Mouse (Mus musculus) adipocyte (in vitro differentiated cells): ENCODE measurements around the gene Tnnt2.

Experiments used
- DNase-seq: peaks from one replicate; pipeline ENCODE4 v3.0.0-alpha.2; 2016; ENCODE audit warnings: low spot score

The Tnnt2 gene

DNA sequence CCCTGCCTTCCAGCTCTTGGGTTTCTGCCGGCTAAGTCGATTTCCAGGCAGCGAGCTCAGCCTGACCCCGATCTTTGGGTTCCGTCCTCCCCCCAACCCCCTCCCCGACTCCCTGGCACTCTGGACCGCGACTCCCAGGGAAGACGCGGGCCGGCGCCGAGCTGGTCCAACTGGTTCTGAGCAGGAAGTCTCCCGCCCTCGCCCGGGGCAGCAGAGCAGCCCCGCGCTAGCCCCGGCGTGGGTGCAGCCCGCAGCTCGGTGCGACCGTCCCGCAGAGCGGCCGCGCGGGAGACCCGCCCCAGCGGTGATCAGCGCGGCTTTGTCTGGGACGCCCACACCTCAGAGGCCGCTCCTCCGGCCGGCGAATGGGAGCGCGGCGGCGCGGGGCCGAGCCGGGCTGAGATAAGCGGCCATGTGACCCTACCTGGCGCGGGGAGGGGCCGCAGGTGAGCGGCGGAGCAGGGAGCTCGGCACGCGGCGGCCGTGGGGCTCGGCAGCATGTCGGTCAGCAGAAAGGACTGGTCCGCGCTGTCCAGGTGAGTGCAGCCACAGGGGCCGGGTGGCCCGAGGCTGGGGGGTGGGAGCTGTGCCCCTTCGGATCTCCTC lies 17.6 kb upstream of the Tnnt2 start, which contains the start of gene Lad1:
Lad1 (plus strand) TSS at position 118 of the 606 bp plus-strand sequence.
- no peak for DNase-seq

DNA sequence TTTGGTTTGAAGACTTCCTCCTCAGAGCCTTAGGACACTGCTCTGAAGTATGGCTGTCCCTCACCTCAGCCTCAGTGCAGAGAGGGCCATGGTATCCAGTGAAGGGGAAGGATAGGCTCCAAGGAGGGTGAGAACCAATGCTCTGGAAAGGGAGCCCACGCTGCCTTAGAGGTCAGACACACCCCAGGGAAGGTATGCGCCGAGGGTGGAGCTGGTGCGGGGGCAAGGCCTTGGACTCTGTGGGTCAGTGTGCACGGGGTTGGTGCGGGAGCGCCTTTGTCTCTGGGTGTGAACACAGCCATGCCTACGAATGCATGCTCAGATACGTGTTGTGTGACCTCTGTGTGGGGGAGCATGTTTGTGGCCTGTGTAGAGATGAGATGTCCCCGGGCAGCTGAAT lies 16.1 kb upstream of the Tnnt2 start:
- DNase-seq: no peak

DNA sequence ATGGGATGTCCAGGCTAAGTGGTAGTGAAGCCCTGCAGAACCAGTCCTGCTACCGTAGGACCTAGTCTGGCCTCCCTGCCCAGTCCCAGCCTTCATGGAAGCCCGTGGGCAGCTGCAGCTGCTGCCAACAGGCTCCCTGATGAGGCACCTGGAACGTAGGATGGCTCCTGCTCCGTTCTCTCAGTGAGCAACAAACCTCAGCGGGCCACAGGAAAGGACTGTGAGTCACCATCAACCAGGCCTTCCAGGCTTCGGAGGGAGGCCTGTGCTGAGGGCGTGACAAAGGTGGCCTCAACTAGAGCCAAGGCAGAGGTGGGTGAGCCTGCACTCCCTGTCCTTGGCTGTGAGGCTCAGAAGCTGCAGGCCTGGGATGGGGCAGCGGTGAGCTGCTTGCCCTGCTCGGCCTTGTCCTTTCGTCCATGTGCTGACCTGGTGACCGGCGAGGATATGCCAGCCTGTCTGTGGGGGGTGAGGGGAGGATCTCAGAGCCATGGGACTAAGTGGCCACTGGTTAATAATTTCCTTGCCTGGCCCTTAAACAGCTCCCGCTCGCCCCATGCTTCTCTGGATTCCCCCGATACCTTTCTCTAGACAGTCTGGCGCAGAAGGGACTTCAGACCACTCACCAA lies 15.3 kb upstream of the Tnnt2 start:
- DNase-seq: no peak

- no peak for DNase-seq
These were observed 14.4 kb upstream of the Tnnt2 start for GRCm38 (mm10) chr1:135821780-135822179.

- peak; percentile 62 for DNase-seq
These were observed 7.2 kb upstream of the Tnnt2 start for GRCm38 (mm10) chr1:135828918-135829317.

DNA sequence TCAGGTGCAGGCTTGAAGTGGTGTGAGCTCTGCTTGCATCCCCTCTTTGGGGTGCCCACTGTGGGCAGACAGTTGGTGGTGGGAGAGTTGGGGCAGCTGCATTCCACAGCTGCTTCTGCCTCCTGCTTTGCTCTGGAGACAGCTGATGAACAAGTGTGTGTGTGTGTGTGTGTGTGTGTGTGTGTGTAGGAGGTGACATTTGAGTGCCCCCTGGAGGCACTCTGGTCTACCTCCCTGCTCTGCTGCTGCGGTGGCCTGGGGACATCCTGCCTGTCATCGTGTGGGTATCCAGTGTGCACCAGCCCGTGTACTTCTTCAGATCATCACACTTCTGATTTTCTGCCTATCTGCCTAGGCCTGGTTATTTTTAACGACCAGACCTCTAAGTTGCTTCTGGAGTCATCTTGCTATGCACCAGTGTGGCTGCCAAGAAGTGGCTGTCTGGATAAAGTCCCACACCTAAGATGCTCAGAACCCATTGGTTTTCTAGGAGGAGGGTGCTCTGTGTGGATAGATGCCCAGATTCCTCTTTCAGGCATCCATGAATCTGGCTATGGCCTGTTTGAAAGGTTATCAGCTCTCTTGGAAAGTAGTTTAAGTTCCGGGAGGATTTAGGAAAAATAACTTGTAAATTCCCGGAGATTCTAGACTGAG lies 1.8 kb upstream of the Tnnt2 start:
- DNase-seq: no peak

GRCm38 (mm10) chr1:135834983-135835382 lies 1.2 kb upstream of the Tnnt2 start:
- no peak for DNase-seq

DNA sequence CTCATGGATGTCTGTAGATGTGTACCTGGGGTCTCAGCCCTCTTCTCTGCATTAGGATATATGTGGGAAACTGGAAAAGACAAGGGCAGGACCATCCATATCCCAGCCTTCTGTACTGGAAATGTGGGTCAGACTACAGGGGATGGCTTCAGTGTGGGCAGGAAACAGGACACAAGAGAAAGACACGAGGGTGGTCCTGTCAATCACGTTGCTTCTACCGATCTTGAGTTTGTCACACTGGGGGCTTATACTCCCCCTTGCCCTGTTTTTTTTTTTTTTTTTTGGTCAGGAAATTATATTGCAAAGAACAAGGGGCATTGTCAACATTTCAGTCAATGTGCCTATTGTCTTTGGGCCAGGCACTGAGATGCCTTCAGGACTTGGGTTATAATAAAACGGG lies 2.5 kb downstream of the Tnnt2 start:
- DNase-seq: no peak

- DNase-seq: no peak
These were observed 2.9 kb downstream of the Tnnt2 start for GRCm38 (mm10) chr1:135839065-135839464.

DNA sequence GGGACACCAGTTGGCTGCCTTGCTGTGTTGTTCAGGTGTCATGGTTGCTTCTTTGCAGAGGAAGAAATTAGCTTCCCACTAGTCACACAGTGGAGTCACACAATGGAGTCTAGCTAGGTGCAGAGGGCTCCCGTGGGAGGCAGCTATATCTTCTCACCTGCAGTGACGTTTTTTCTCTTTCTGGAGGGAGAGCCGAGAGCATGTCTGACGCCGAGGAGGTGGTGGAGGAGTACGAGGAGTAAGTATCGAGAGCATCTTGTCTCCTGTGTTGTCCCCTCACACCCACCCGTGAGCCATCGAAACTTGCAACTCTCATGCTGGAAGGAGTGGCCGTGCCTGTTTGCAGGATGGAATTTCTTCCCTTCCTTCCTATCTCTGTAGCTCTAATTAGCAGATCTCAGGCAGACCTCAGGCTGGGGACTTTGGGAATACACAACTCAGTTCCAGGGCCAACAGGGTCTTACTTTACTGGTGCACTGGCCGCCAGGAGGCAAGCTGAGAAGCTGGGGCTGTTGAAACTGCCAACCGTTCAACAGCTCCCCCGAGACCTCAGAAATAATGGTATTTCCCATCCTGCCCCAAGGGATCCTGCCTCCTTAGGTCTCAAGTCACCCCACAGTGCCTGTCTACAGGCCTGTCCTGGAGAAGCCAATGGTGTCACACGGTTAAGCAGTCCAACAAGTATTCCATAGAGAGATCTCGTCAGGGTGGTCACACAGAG lies 4.7 kb downstream of the Tnnt2 start:
- DNase-seq: no peak

DNA sequence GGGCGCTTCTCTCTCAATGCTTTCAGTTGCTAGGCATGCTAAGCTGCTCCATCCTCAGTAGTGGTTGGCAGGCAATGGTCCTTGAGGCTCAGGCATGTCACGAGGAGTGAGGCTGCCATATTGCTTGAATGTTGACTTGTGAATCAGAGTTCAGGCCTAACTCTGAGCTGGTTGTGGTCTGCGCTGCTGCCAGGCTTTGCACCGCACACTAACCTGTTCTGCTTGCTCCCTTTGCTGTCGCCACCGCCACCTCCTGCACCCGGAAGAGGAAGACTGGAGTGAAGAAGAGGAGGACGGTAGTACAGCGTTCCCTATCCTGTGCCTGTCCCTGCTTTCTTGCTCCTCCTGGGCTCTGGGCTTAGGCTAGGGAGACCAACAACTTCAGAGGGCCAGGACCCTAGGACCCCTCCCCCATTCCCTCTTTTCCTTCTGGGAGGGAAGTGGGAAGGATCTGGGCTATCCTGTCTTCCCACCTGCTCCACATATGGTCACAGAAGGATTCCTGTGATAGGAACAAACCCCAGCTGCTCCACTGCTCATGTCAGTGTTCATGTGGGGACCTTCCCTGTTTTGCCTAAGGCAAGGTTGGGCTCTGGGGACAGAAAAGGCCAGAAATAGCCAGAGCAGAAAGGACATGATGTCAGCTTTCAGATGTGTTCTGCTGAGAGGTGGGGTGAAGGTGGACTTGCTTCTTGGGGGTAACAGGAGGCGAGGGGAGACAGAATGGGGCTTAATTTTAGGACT lies 7.5 kb downstream of the Tnnt2 start:
- DNase-seq: no peak

DNA sequence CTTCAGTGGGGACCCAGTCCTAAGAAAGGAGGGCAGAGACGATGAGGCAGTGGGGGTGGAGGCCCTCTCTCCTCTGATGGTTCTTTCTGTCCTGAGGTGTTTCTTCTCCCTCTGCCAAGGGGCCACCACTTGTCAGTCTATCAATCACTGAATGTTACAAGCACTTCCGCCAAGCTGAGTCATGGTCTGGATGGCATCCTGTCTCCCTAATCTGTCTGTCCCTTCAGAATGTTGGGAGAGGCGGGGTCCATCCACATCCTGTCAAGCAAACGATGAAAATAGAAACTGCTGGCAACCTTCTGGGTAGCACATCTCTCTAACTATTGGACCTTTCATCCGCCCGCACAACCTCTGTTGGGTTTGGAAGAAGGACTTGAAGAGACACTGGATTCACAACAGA lies 8.3 kb downstream of the Tnnt2 start:
- no peak for DNase-seq

- DNase-seq: no peak
These were observed 10.5 kb downstream of the Tnnt2 start for GRCm38 (mm10) chr1:135846632-135847031.

- DNase-seq: peak; percentile 71
These were observed 11.0 kb downstream of the Tnnt2 start for GRCm38 (mm10) chr1:135847139-135847562.

DNA sequence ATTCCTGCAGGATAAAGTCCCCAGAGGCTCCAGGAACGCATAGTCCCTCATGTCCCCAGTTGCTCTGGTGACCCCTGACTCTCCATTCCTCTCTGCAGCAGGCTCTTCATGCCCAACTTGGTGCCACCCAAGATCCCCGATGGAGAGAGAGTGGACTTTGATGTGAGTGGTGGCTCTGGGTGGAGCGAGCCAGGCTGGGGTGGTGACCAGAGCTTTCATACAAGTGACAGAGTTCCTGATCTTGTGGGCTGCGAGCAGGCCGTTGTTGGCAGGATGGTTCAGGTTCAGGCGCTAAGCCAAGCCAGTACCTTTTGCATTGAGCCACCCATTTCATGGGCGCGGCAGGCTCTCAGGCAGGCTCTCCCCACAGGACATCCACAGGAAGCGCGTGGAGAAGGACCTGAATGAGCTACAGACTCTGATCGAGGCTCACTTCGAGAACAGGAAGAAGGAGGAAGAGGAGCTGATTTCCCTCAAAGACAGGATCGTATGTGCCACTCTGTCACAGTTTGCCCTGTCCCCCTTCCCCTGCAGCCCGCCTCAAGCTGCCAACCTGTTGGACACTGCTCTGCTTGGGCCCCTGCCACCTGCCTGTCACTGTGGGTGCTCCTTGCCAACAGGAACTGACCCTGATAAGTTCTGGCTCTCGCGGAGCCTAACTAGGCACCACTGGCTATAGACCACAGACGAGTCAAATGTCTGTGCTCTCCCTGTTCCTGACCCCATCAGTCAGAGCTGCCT lies 11.6 kb downstream of the Tnnt2 start:
- DNase-seq: no peak

- DNase-seq: peak; percentile 65
These were observed 14.8 kb downstream of the Tnnt2 start for GRCm38 (mm10) chr1:135850722-135851512.

DNA sequence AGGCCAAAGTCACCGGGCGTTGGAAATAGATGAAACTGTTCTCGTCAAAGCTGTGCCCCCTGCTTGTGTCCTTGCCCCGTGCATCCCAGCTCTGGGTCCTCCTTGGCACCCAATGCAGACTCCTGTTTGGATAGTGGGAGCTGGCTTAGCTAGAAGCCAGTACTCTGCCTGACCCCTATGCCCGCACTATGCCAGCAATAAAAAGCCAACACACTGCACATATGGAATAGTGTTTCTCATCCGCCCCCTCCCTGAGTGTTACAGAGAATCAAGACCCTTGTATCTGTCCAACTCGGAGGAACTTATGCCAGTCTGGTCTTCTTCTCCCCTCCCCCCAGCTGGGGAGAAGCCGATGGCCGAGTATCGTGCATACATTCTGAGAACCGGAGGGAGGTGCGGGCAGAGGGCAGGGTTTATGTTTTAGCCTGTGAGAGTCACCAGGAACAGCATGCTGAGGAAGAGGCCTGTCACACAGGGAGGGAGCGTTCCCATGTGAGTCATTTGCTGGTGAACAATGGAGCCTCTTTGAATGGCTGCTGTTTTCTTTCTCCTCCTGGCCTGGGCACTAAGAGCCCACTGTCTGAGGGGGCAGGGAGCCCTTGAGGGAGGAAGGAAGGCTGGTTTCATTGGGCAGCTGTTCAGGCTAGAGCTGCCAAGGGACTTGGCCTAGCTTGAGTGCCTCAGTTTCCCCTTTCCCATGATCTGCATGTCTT lies 16.0 kb downstream of the Tnnt2 start:
- no peak for DNase-seq

DNA sequence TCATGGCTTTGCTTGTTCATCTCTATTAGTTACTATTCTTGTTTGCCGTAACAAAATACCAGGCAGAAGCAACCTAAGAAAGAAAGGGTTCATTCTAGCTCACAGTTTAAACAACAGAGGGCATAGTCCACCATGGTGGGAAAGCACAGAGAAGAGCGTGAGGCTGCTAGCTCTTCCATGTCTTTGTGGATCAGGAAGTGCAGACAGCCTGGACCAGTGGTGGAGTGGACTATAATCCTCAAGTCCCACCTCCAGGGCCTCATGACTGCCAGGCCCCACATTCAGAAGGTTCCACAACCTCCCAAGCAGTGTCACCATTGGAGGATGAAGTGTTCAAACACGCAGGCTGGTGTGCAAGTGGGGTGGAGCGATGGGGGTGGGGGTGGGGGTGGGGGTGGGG lies 17.0 kb downstream of the Tnnt2 start:
- no peak for DNase-seq

GRCm38 (mm10) chr1:135854591-135855343 lies 18.6 kb downstream of the Tnnt2 start:
- DNase-seq: no peak
